Mouse (Mus musculus) testis, adult 2 months (tissue): ENCODE results near the gene Ntn1. TPM values are rescaled to one million over a fixed set of nuclear protein-coding genes. Genes with fewer than 3 reads are reported as not detected.

Experiments
- H3K27ac ChIP-seq: fragments of 200-500 bp; 2 replicates; pipeline ENCODE4 v1.5.1; 2012; ENCODE audit warnings: low read depth, low read length; ENCODE audit not compliant: control insufficient read depth, insufficient read depth
- H3K27me3 ChIP-seq: fragments of 200-500 bp; 2 replicates; pipeline ENCODE4 v1.6.1; 2012; ENCODE audit warnings: mild to moderate bottlenecking, low read length, moderate library complexity; ENCODE audit not compliant: control insufficient read depth, insufficient read depth
- H3K36me3 ChIP-seq: fragments of 200-500 bp; 2 replicates; pipeline ENCODE4 v1.6.1; 2012; ENCODE audit warnings: mild to moderate bottlenecking, low read length; ENCODE audit not compliant: control insufficient read depth, insufficient read depth
- H3K4me1 ChIP-seq: fragments of 200-500 bp; 2 replicates; pipeline ENCODE4 v1.6.1; 2012; ENCODE audit warnings: low read length; ENCODE audit not compliant: control insufficient read depth, insufficient read depth
- H3K4me3 ChIP-seq: fragments of 200-500 bp; 2 replicates; pipeline ENCODE4 v1.5.1; 2012; ENCODE audit warnings: low read depth, mild to moderate bottlenecking, low read length, moderate library complexity, mixed read lengths; ENCODE audit not compliant: control insufficient read depth
- CTCF ChIP-seq: fragments of 200-500 bp; IDR thresholded peaks from 2 replicates; pipeline ENCODE4 v1.5.1; 2012; ENCODE audit warnings: low read depth, mild to moderate bottlenecking, inconsistent platforms, low read length, moderate library complexity; ENCODE audit not compliant: control insufficient read depth, insufficient read depth, insufficient replicate concordance
- POLR2A ChIP-seq: fragments of 200-500 bp; IDR thresholded peaks from 2 replicates; pipeline ENCODE4 v1.6.1; 2012; ENCODE audit warnings: low read depth, mild to moderate bottlenecking, inconsistent platforms, low read length, moderate library complexity; ENCODE audit not compliant: control insufficient read depth
- polyA plus RNA-seq: library from polyadenylated mRNA; depleted of rRNA; stranded (reverse); fragments of >200 nt; gene quantifications from 2 replicates; pipeline ENCODE4 v1.2.3, GENCODE M21; 2012

The Ntn1 gene
- polyA plus RNA-seq, 1 experiment = 1.6 TPM

GRCm38 (mm10) chr11:68440965-68441364 lies 40.3 kb upstream of the Ntn1 start:
- no peaks in the 10 kb centered on the region for H3K36me3 ChIP-seq
- no peak for TF ChIP-seq CTCF
- TF ChIP-seq POLR2A = no peak
- no peak overlapping the region for H3K27ac ChIP-seq
- H3K27me3 ChIP-seq = no peaks in the 10 kb centered on the region
- H3K4me1 ChIP-seq = peaks cover 4% of the 10 kb centered on the region; the same call in 1 of the 2 replicates
- no peak overlapping the region for H3K4me3 ChIP-seq

DNA sequence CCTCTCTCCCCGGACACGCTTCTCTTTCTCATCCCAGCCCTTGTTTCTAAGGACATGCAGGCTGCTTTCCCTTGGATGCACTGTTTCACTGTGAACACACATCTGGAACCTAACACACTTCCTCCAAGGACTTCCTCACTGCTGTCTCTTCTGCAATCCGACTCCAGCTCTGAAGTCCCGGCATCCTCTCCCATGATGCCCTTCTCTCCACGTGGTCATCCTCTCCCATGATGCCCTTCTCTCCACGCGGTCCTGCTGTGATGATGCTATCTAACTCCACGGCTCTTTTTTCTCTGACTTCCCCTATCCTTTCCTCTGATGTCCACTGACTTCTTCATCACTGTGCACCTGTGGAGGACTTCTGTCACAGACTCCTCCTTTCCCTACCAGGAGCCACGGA lies 39.5 kb upstream of the Ntn1 start:
- Histone ChIP-seq H3K4me3 (no peak overlapping the region), H3K27me3 (no peaks in the 10 kb centered on the region), H3K27ac (no peak overlapping the region), H3K36me3 (no peaks in the 10 kb centered on the region), H3K4me1 (peaks cover 4% of the 10 kb centered on the region; the same call in 1 of the 2 replicates)
- TF ChIP-seq POLR2A = no peak

- no peak overlapping the region for H3K27ac ChIP-seq
- TF ChIP-seq CTCF (no peak), POLR2A (no peak)
- H3K27me3 ChIP-seq = no peaks in the 10 kb centered on the region
- no peak overlapping the region for H3K4me3 ChIP-seq
- H3K36me3 ChIP-seq = no peaks in the 10 kb centered on the region
- H3K4me1 ChIP-seq = peaks cover 10% of the 10 kb centered on the region
Measured at GRCm38 (mm10) chr11:68436376-68436775, 35.8 kb upstream of the Ntn1 start.

DNA sequence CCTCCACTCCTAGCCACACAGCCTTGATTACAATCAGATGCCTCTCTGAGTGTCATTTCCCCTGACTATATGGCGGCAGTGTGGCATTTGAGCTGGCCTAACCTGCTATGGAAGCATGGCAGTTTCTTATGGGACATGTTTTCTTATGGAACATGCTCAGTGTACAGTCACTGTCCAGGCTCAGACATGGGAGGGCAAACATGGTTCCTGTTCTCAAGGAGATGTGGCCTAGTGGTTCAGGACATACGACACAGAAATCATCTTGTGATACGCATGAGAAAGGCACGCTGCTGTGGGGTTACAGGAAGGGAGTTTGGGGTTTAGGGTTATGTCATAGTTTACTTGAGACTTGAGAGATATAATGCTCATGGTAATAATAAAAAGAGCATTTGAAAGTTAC lies 35.0 kb upstream of the Ntn1 start:
- no peaks in the 10 kb centered on the region for H3K36me3 ChIP-seq
- peaks cover 10% of the 10 kb centered on the region for H3K4me1 ChIP-seq

DNA sequence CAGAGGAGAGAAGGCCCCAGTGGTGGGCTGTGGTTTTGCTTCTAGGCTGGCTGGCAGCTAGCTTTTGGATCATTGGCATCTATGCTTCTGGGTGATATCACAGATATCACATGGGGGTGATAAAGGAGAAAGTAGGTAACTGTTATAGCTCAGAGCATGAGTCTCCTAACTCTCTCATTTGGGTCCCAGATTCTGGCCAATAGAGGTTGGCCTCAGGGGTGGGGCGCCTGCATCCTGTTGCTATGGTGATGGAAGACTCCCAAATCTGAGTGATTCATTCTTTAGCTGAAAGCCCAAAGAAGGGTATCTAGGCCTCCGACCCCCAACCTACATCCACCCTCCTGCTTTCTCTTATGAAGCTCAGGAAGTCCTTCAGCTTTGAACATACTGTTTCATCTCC lies 34.1 kb upstream of the Ntn1 start:
- H3K27ac ChIP-seq = no peak overlapping the region
- H3K4me1 ChIP-seq = peaks cover 6% of the 10 kb centered on the region
- no peaks in the 10 kb centered on the region for H3K36me3 ChIP-seq
- TF ChIP-seq CTCF (no peak), POLR2A (no peak)
- H3K27me3 ChIP-seq = no peaks in the 10 kb centered on the region
- H3K4me3 ChIP-seq = no peak overlapping the region

More for the DNA sequence above, 35.0 kb upstream of the Ntn1 start:
- Histone ChIP-seq H3K27ac (no peak overlapping the region), H3K27me3 (no peaks in the 10 kb centered on the region), H3K4me3 (no peak overlapping the region)
- no peak for TF ChIP-seq CTCF
- TF ChIP-seq POLR2A = no peak

DNA sequence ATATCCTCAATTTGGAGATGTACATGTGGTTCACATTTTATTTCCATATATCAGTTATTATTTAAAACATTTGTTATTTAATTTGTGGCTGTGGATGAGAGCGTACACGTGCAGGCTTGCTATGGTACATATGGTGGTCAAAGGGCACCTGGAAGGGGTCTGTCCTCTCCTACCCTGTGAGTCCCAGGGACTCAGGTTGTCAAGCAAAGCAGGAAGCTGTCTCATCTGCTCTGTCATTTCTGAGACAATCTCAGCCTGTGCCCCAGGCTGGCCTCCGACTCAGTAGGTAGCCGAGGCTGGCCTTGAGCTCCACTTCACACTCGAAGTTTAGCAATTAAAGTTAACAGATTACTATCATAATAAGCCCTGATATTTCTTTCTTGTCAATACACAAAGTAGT lies 32.9 kb upstream of the Ntn1 start:
- no peak for TF ChIP-seq POLR2A
- no peaks in the 10 kb centered on the region for H3K27me3 ChIP-seq

GRCm38 (mm10) chr11:68432361-68433021 lies 31.9 kb upstream of the Ntn1 start:
- no peak for TF ChIP-seq POLR2A
- TF ChIP-seq CTCF = no peak
- H3K4me1 ChIP-seq = peaks cover 6% of the 10 kb centered on the region
- H3K27me3 ChIP-seq = no peaks in the 10 kb centered on the region
- H3K36me3 ChIP-seq = no peaks in the 10 kb centered on the region
- peak overlapping the region; percentile 79 for H3K4me3 ChIP-seq
- no peak overlapping the region for H3K27ac ChIP-seq

More for the DNA sequence above, 32.9 kb upstream of the Ntn1 start:
- Histone ChIP-seq H3K4me1 (peaks cover 6% of the 10 kb centered on the region), H3K27ac (no peak overlapping the region), H3K36me3 (no peaks in the 10 kb centered on the region), H3K4me3 (no peak overlapping the region)
